11 mouse cellular contexts compared by ENCODE assay signal in the genomic region with DNA sequence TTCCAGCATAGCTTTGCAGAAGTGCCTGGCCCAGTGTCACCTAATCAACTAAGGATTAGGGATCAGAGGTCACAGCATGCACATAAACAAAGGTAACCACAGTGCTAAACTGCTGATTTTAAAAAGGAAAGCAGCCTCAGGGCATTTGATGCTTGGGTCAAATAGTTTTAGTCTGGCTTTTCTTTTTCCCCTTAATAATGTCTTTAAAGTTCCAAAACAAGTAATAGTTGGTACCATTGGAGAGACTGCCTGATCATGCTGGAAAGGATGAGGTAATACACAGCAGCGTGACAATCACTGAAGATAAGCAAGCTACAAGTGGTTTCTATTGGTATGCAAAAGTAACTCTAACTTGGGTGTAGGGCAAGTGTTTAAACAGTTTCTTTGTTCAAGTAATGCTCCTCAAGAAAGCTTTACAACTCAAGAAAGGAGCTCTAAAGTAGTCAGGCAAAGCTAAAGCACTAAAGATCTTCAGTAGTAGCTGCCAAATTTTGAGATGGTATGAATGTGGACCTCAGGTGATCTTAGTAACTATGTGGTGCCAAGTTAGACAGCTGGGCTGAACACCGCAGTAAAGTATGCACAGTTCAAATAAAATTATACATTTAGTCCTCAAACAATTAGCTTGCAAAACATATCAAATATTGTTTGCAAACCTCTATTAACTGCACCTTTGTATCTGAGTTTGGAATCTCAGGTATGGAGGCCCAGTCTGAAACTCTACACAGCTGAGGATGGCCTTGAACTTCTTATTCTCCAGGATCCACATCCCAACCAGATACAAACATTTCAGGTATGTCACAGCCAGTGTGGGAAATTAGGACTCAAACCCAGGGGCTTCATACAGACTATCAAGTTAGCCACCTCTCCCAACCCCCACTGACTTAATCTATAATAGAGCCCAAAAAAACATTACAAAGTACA. TPM values are rescaled to one million over a fixed set of nuclear protein-coding genes. Genes with fewer than 3 reads are reported as not detected.
A peak's percentile ranks its signal among the peaks of the same experiment; 100 is the strongest.
DNase-seq lines count a peak whose midpoint lies in the region; ATAC-seq and TF ChIP-seq lines count a peak whose summit lies in the region.
"Had no signal": no experiment of that assay in that cellular context is flagged by ENCODE, and none has a peak within 500 bp of the region (broad histone marks: within the 10 kb centered on the region; RNA-seq: fewer than 3 reads in every experiment).

No protein-coding gene starts in this region.

- TF ChIP-seq CTCF in left cerebral cortex, adult 2 months (IDR thresholded peaks at IDR 0.05), result no peak

- DNase-seq in CD4-positive, CD25-positive, alpha-beta regulatory T cell, adult 2 months (ENCODE audit: low read depth, low spot score), result peak; percentile 31
- no peak for DNase-seq in left cerebral cortex, adult 2 months (ENCODE audit: extremely low spot score in 1 of 2, low spot score in 2 of 2)
- no peak for DNase-seq in left cerebral cortex, postnatal 4 days
- DNase-seq in cerebellum, adult 11 months, result no peak
- no peak for DNase-seq in frontal cortex, postnatal 25 days (ENCODE audit: low spot score in 2 of 2)
- DNase-seq: adrenal gland, postnatal 36 days; embryo, embryonic 11 days; thymus, postnatal 14 days had no signal

- H3K9ac ChIP-seq in embryonic facial prominence, embryonic 15.5 days, result no peak overlapping the region
- H3K9ac ChIP-seq in liver, embryonic 15.5 days, result no peak overlapping the region

- H3K9me3 ChIP-seq in embryonic facial prominence, embryonic 15.5 days (replicated peaks), result no peaks in the 10 kb centered on the region
- H3K9me3 ChIP-seq in liver, embryonic 15.5 days (replicated peaks), result no peaks in the 10 kb centered on the region

- intact Hi-C loops in left cerebral cortex, adult 2 months (cut with DNase I), result no loop called here
- intact Hi-C loops in left cerebral cortex, postnatal 4 days (cut with DNase I), result no loop called here

- no peak overlapping the region for H3K4me2 ChIP-seq in embryonic facial prominence, embryonic 15.5 days (replicated peaks)
- H3K4me2 ChIP-seq in liver, embryonic 15.5 days, result no peak overlapping the region

- no peak for ATAC-seq in CD4-positive, CD25-positive, alpha-beta regulatory T cell, adult 4 months
- ATAC-seq in embryonic facial prominence, embryonic 15.5 days (ENCODE audit: insufficient number of reproducible peaks, low FRiP score, low TSS enrichment, low read depth), result no peak
- no peak for ATAC-seq in liver, embryonic 15.5 days (ENCODE audit: insufficient read depth)

- 57% methylated on average over 2 of the region's 2 CpGs for WGBS in embryonic facial prominence, embryonic 15.5 days
- WGBS in liver, embryonic 15.5 days (ENCODE audit: insufficient replicate concordance), result 54% methylated on average over 2 of the region's 2 CpGs

- H3K4me3 ChIP-seq in left cerebral cortex, adult 2 months, result no peak overlapping the region
- no peak overlapping the region for H3K4me3 ChIP-seq in embryonic facial prominence, embryonic 15.5 days (replicated peaks)
- no peak overlapping the region for H3K4me3 ChIP-seq in liver, embryonic 15.5 days (replicated peaks)

- H3K27ac ChIP-seq in left cerebral cortex, adult 2 months, result peak overlapping the region; percentile 91; the same call in 1 of the 2 replicates
- peak overlapping the region; percentile 58 for H3K27ac ChIP-seq in embryonic facial prominence, embryonic 15.5 days (replicated peaks)
- H3K27ac ChIP-seq in liver, embryonic 15.5 days (replicated peaks), result peak overlapping the region; percentile 48; the same call in 1 of the 2 replicates

- H3K4me1 ChIP-seq in embryonic facial prominence, embryonic 15.5 days, result peaks cover 52% of the 10 kb centered on the region
- H3K4me1 ChIP-seq in liver, embryonic 15.5 days (replicated peaks), result peaks cover 65% of the 10 kb centered on the region

- 0 out of 2 replicates have a peak, but pooled peaks cover 4% of the 10 kb centered on the region for H3K36me3 ChIP-seq in embryonic facial prominence, embryonic 15.5 days
- H3K36me3 ChIP-seq in liver, embryonic 15.5 days (replicated peaks), result peaks cover 52% of the 10 kb centered on the region

- H3K27me3 ChIP-seq in embryonic facial prominence, embryonic 15.5 days, result no peaks in the 10 kb centered on the region
- no peaks in the 10 kb centered on the region for H3K27me3 ChIP-seq in liver, embryonic 15.5 days

RNA-seq across cellular contexts. Expression of a gene that starts 6.4 kb away (rescaled TPM):
- 100 to 1,000 TPM; 223 to 256 TPM for polyA plus RNA-seq in CD4-positive, CD25-positive, alpha-beta regulatory T cell, adult 4 months (2017; shearing (Covaris generic))
- total RNA-seq in left cerebral cortex, adult 2 months (2021), result 10 to 100 TPM; 57.4 to 60.3 TPM
- 10 to 100 TPM; 52.5 to 57.9 TPM for total RNA-seq in left cerebral cortex, postnatal 4 days (2021)
- polyA plus RNA-seq in embryonic facial prominence, embryonic 15.5 days (2015; fragmentation: Nextera tagmentation; extraction: Ambion mirVana), result 46.7 and 53.0 TPM in 2 replicates
- polyA plus RNA-seq in liver, embryonic 15.5 days (2015; fragmentation: Nextera tagmentation; extraction: Ambion mirVana), result 20.1 and 22.1 TPM in 2 replicates
